Mouse (Mus musculus) CH12.LX (cell line): ENCODE data around the gene Ccl12.

Experiments used
- CTCF ChIP-seq, 2 experiments: IDR thresholded peaks in 1 of 2; conservative IDR thresholded peaks in 1 of 2; 2 replicates each; pipeline ENCODE4 v1.5.1; 2011 to 2012; ENCODE audit warnings: low read depth in 2 of 2, low read length in 2 of 2, improper control_type of control experiment in 1 of 2, inconsistent platforms in 1 of 2, mild to moderate bottlenecking in 1 of 2, moderate library complexity in 1 of 2
- ELF1 ChIP-seq: IDR thresholded peaks from 2 replicates; pipeline ENCODE4 v1.6.1; 2014; ENCODE audit warnings: low read depth, mild to moderate bottlenecking, inconsistent platforms, low read length, improper control_type of control experiment
- EP300 ChIP-seq: IDR thresholded peaks from 2 replicates; pipeline ENCODE4 v1.6.1; 2011; ENCODE audit warnings: low read length, improper control_type of control experiment
- JUN ChIP-seq: IDR thresholded peaks from 2 replicates; pipeline ENCODE4 v1.6.1; 2011; ENCODE audit warnings: low read depth, mild to moderate bottlenecking, low read length, improper control_type of control experiment, moderate library complexity; ENCODE audit not compliant: insufficient read depth
- MEF2A ChIP-seq: IDR thresholded peaks from 2 replicates; pipeline ENCODE4 v1.6.1; 2014; ENCODE audit warnings: low read depth, mild to moderate bottlenecking, inconsistent platforms, low read length, improper control_type of control experiment, borderline replicate concordance
- NRF1 ChIP-seq: IDR thresholded peaks from 2 replicates; pipeline ENCODE4 v1.6.1; 2014; ENCODE audit warnings: low read depth, mild to moderate bottlenecking, inconsistent platforms, low read length, improper control_type of control experiment, moderate library complexity
- POLR2A ChIP-seq: IDR thresholded peaks from 2 replicates; pipeline ENCODE4 v1.6.1; 2011; ENCODE audit warnings: low read depth, mild to moderate bottlenecking, improper control_type of control experiment, low read length
- POLR2AphosphoS2 ChIP-seq: IDR thresholded peaks from 2 replicates; pipeline ENCODE4 v1.6.1; 2011; ENCODE audit warnings: low read depth, low read length, improper control_type of control experiment
- UBTF ChIP-seq: IDR thresholded peaks from 2 replicates; pipeline ENCODE4 v1.6.1; 2012; ENCODE audit warnings: low read depth, mild to moderate bottlenecking, inconsistent platforms, low read length, improper control_type of control experiment, moderate library complexity
- ZKSCAN1 ChIP-seq: IDR thresholded peaks from 2 replicates; pipeline ENCODE4 v1.6.1; 2012; ENCODE audit warnings: low read depth, inconsistent platforms, low read length, improper control_type of control experiment, borderline replicate concordance

DNA sequence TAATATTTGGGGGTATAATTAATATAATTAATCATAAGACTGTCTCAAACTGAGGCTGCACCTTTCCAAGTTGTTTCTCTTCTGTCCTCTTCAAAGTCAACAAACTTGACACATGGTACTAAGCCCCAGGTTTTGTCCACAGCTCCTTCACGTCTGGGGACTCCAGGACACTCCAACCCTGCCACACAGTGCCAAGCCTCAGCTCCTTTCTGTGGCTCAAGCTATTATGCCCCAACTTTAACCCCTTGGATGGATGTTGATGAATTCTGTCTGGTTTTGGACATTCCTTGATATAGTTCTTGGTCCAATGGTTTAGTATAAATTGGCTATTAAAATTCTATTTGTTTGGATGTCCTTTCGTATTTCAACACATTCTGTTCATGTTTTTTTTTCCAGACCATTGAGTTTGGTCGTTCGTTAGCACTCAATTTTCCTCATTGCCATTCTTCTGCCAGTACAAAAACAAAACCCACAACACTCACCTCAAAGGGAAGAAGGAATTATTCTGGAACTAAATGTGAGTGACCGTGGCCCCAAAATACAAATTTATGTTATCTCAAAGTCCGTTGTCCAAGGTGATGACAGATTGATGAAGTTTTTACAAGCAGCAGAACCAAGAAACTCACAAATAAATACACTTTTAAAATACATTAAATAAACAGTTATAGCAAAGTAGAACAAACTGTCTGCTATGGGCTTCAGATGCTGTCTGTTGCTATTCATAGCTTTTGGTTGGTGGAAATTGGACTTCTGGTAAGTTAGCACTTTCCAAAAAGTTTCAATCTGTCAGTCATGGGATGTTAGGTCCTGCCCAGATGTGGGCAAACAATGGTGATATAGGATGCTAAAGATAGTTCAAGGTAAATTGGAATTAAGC lies 9.0 kb downstream of the Ccl12 start:
- TF ChIP-seq ZKSCAN1 (no peak), POLR2A (no peak), ELF1 (no peak), MEF2A (no peak), POLR2AphosphoS2 (no peak), CTCF (conservative IDR thresholded peaks at IDR 0.05 in 1 of 2, IDR thresholded peaks at IDR 0.05 in 1 of 2; ENCODE audit: low read depth in 2 of 2, low read length in 2 of 2) (no peak), UBTF (no peak), NRF1 (no peak), JUN (no peak), EP300 (no peak)
